Mouse (Mus musculus) spleen, adult 2 months (tissue): ENCODE data around the gene Dnal4. TPM values are rescaled to one million over a fixed set of nuclear protein-coding genes. Genes with fewer than 3 reads are reported as not detected.

Experiments used
- DNase-seq, 2 experiments: peaks; one replicate each; pipeline versions ENCODE4 v3.0.0 to v3.0.0-alpha.2; 2012 to 2021; ENCODE audit warnings: low spot score in 2 of 2, low read depth in 1 of 2
- H3K27ac ChIP-seq: fragments of 200-500 bp; 2 replicates; pipeline ENCODE4 v1.5.1; 2012; ENCODE audit warnings: low read length, inconsistent platforms; ENCODE audit not compliant: insufficient read depth
- H3K27me3 ChIP-seq: fragments of 200-500 bp; 2 replicates; pipeline ENCODE4 v1.6.1; 2012; ENCODE audit warnings: mild to moderate bottlenecking, moderate library complexity, low read length, inconsistent platforms; ENCODE audit not compliant: control insufficient read depth, insufficient read depth
- H3K36me3 ChIP-seq: fragments of 200-500 bp; 2 replicates; pipeline ENCODE4 v1.6.1; 2012; ENCODE audit warnings: mild to moderate bottlenecking, low read length, inconsistent platforms; ENCODE audit not compliant: control insufficient read depth, insufficient read depth
- H3K4me1 ChIP-seq: fragments of 200-500 bp; 2 replicates; pipeline ENCODE4 v1.6.1; 2011; ENCODE audit warnings: inconsistent platforms; ENCODE audit not compliant: control insufficient read depth, insufficient read depth, insufficient read length
- H3K4me3 ChIP-seq: fragments of 200-500 bp; 2 replicates; pipeline ENCODE4 v1.5.1; 2011; ENCODE audit warnings: mild to moderate bottlenecking, inconsistent platforms; ENCODE audit not compliant: insufficient read depth, insufficient read length; ENCODE audit errors: extremely low read depth
- CTCF ChIP-seq: fragments of 200-500 bp; IDR thresholded peaks from 2 replicates; pipeline ENCODE4 v1.5.1; 2011; ENCODE audit warnings: mild to moderate bottlenecking, inconsistent platforms; ENCODE audit not compliant: insufficient read depth, insufficient read length, insufficient replicate concordance; ENCODE audit errors: extremely low read depth
- POLR2A ChIP-seq: fragments of 200-500 bp; IDR thresholded peaks from 2 replicates; pipeline ENCODE4 v1.6.1; 2011; ENCODE audit warnings: low read depth, low read length, inconsistent platforms
- WGBS: fragments of 180-500 bp; shearing (Covaris S2); methylation state at CpG from one replicate; pipeline ENCODE4 v1.1.7; 2018; 5-methylcytosine and 5-hydroxymethylcytosine counted together
- polyA plus RNA-seq: library from polyadenylated mRNA; depleted of rRNA; stranded (reverse); fragments of >200 nt; gene quantifications from 2 replicates; pipeline ENCODE4 v1.2.3, GENCODE M21; 2012

Gene Dnal4
- polyA plus RNA-seq, 1 experiment = 18.1 TPM

DNA sequence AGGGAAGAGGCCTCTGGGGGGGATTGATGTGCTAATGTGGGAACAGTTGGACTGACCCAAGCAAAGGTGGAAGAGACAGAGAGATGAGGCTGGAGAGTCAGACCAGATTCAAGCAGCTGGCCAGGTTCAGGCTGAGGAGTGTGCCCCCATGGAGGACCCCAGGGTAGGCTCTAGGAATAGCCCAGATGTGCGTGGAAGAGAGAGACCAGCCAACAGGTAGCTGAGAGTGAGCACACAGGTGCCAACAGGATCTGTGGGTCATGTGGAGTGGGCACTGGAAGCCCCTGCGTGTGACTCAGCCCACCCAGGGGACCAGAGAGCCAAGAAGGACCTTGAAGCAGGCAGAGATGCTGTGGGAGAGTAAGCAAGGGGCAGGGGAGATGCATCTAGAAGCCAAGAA, 24.0 kb upstream of the Dnal4 start:
- H3K36me3 ChIP-seq = no peaks in the 10 kb centered on the region
- H3K4me1 ChIP-seq = peaks cover 9% of the 10 kb centered on the region
- no peak overlapping the region for H3K4me3 ChIP-seq
- no peak overlapping the region for H3K27ac ChIP-seq
- 74% methylated on average over 2 of the region's 2 CpGs for WGBS
- no peak for TF ChIP-seq CTCF
- no peak for TF ChIP-seq POLR2A
- peaks cover 23% of the 10 kb centered on the region for H3K27me3 ChIP-seq
- DNase-seq = no peak

- WGBS = 73% methylated on average over 11 of the region's 11 CpGs
- Histone ChIP-seq H3K27me3 (peaks cover 23% of the 10 kb centered on the region), H3K36me3 (no peaks in the 10 kb centered on the region), H3K4me3 (no peak overlapping the region), H3K27ac (no peak overlapping the region), H3K4me1 (peaks cover 9% of the 10 kb centered on the region)
- no peak for TF ChIP-seq POLR2A
- TF ChIP-seq CTCF = no peak
- DNase-seq = no peak
Measured at GRCm38 (mm10) chr15:79800701-79801100, 23.1 kb upstream of the Dnal4 start.

DNA sequence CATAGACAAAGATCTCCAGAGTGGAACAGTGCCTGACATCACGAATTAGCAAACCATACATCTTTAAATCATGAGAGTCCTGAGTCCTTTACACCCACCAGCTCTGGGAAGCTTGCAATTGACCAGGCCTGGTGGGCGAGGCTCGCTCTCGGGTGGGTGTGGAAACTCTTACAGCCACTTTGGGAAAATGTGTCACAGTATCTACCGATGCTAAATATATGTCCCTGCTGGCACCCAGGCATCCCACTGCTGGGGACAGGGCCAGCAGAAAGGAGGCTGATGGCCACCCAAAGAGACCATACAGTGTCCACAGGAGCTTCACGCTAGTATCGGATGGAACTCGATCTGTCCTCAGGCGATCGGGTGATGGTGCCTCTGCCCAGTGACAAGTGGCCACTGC, 20.9 kb upstream of the Dnal4 start:
- Histone ChIP-seq H3K4me3 (no peak overlapping the region), H3K27me3 (peaks cover 10% of the 10 kb centered on the region), H3K36me3 (no peaks in the 10 kb centered on the region), H3K4me1 (0 out of 2 replicates have a peak, but pooled peaks cover under 1% of the 10 kb centered on the region), H3K27ac (no peak overlapping the region)
- DNase-seq = no peak
- WGBS = 90% methylated on average over 10 of the region's 10 CpGs
- no peak for TF ChIP-seq CTCF
- no peak for TF ChIP-seq POLR2A

- Histone ChIP-seq H3K4me1 (no peaks in the 10 kb centered on the region), H3K27ac (no peak overlapping the region), H3K4me3 (no peak overlapping the region), H3K36me3 (no peaks in the 10 kb centered on the region), H3K27me3 (peaks cover 3% of the 10 kb centered on the region)
- WGBS = 86% methylated on average over 8 of the region's 8 CpGs
- TF ChIP-seq CTCF (no peak), POLR2A (no peak)
- no peak for DNase-seq
Measured at GRCm38 (mm10) chr15:79797680-79798079, 20.0 kb upstream of the Dnal4 start.

GRCm38 (mm10) chr15:79797096-79797495, 19.4 kb upstream of the Dnal4 start:
- Histone ChIP-seq H3K27me3 (peaks cover 3% of the 10 kb centered on the region), H3K27ac (no peak overlapping the region), H3K36me3 (no peaks in the 10 kb centered on the region), H3K4me1 (no peaks in the 10 kb centered on the region), H3K4me3 (no peak overlapping the region)
- TF ChIP-seq POLR2A = no peak
- no peak for TF ChIP-seq CTCF
- no peak for DNase-seq
- WGBS = 86% methylated on average over 7 of the region's 7 CpGs

DNA sequence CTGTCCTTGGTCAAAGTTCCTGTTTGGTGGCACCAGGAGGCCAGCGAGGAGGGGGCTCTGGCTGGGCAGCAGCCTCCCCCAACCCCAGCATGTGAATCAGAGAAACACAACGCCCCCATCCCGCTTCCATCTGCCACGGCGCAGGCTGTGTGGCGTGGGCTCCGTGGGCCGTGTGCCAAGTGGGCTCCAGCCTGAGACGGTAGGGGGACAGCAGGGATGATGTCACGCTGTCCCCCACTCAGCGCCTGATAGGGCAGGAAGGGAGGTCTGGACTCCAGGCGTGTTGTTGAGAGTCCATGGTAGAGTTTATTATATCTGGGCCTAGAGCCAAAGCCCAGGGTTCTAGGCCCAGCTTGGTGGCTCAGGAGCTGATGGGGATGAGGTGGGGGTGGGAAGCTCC, 18.6 kb upstream of the Dnal4 start:
- TF ChIP-seq CTCF (no peak), POLR2A (no peak)
- Histone ChIP-seq H3K36me3 (no peaks in the 10 kb centered on the region), H3K27ac (no peak overlapping the region), H3K27me3 (no peaks in the 10 kb centered on the region), H3K4me3 (no peak overlapping the region), H3K4me1 (no peaks in the 10 kb centered on the region)
- DNase-seq = no peak
- WGBS = 90% methylated on average over 12 of the region's 12 CpGs

- H3K27me3 ChIP-seq = no peaks in the 10 kb centered on the region
- H3K4me3 ChIP-seq = no peak overlapping the region
- DNase-seq = no peak
- no peak overlapping the region for H3K27ac ChIP-seq
- no peaks in the 10 kb centered on the region for H3K4me1 ChIP-seq
- TF ChIP-seq POLR2A (no peak), CTCF (no peak)
- WGBS = 31% methylated on average over 20 of the region's 20 CpGs
- H3K36me3 ChIP-seq = no peaks in the 10 kb centered on the region
Measured at GRCm38 (mm10) chr15:79794173-79794572, 16.5 kb upstream of the Dnal4 start.
